Mouse (Mus musculus) MEL (cell line): ENCODE results near the gene Mgat4b. TPM values are rescaled to one million over a fixed set of nuclear protein-coding genes. Genes with fewer than 3 reads are reported as not detected.
A peak's percentile ranks its signal among the peaks of the same experiment; 100 is the strongest.

Source experiments
- DNase-seq: peaks from one replicate; pipeline ENCODE4 v3.0.0; 2011; ENCODE audit warnings: low read depth, low spot score
- H3K27ac ChIP-seq: 2 replicates; pipeline ENCODE4 v1.5.1; 2012; ENCODE audit warnings: low read depth, mild to moderate bottlenecking, control low read depth, low read length, moderate library complexity; ENCODE audit not compliant: control insufficient read depth
- H3K27me3 ChIP-seq, 2 experiments: fragments of 150-350 bp in 1 of 2; sonication (generic) in 1 of 2; 2 replicates each; pipeline ENCODE4 v1.6.1; 2012; ENCODE audit warnings: low read length in 2 of 2, mild to moderate bottlenecking in 2 of 2, improper control_type of control experiment in 1 of 2, moderate library complexity in 1 of 2; ENCODE audit not compliant: insufficient read depth in 2 of 2, control insufficient read depth in 1 of 2
- H3K36me3 ChIP-seq, 2 experiments: 2 replicates each; pipeline ENCODE4 v1.6.1; 2012 to 2014; ENCODE audit warnings: low read length in 2 of 2, improper control_type of control experiment in 1 of 2, inconsistent platforms in 1 of 2, mild to moderate bottlenecking in 1 of 2; ENCODE audit not compliant: insufficient read depth in 2 of 2, control insufficient read depth in 1 of 2
- H3K4me1 ChIP-seq, 2 experiments: fragments of 150-350 bp in 1 of 2; sonication (generic) in 1 of 2; 2 replicates each; pipeline ENCODE4 v1.6.1; 2012; ENCODE audit warnings: low read length in 2 of 2, improper control_type of control experiment in 1 of 2, mild to moderate bottlenecking in 1 of 2; ENCODE audit not compliant: insufficient read depth in 2 of 2, control insufficient read depth in 1 of 2
- H3K4me3 ChIP-seq, 2 experiments: fragments of 150-350 bp in 1 of 2; sonication (generic) in 1 of 2; 2 replicates each; pipeline ENCODE4 v1.5.1; 2012; ENCODE audit warnings: low read depth in 2 of 2, low read length in 2 of 2, mild to moderate bottlenecking in 2 of 2, moderate library complexity in 2 of 2, control low read depth in 1 of 2, improper control_type of control experiment in 1 of 2; ENCODE audit not compliant: control insufficient read depth in 1 of 2, insufficient read depth in 1 of 2
- H3K79me2 ChIP-seq: 2 replicates; pipeline ENCODE4 v1.6.1; 2012; ENCODE audit warnings: mild to moderate bottlenecking, low read length, moderate library complexity; ENCODE audit not compliant: control insufficient read depth, poor library complexity, insufficient read depth
- H3K9ac ChIP-seq: 2 replicates; pipeline ENCODE4 v1.6.1; 2012; ENCODE audit warnings: low read depth, mild to moderate bottlenecking, control low read depth, low read length, moderate library complexity; ENCODE audit not compliant: control insufficient read depth, poor library complexity, severe bottlenecking
- H3K9me3 ChIP-seq: fragments of 150-350 bp; sonication (generic); replicated peaks from 2 replicates; pipeline ENCODE4 v1.6.1; 2012; ENCODE audit warnings: mild to moderate bottlenecking, low read length, improper control_type of control experiment, moderate library complexity; ENCODE audit not compliant: insufficient read depth
- CHD1 ChIP-seq: IDR thresholded peaks from 2 replicates; pipeline ENCODE4 v1.6.1; 2012; ENCODE audit warnings: low read depth, mild to moderate bottlenecking, inconsistent platforms, low read length, improper control_type of control experiment
- CTCF ChIP-seq, 3 experiments: IDR thresholded peaks in 2 of 3; conservative IDR thresholded peaks in 1 of 3; 2 replicates each; pipeline ENCODE4 v1.5.1; 2011 to 2012; ENCODE audit warnings: low read length in 3 of 3, low read depth in 2 of 3, mild to moderate bottlenecking in 2 of 3, improper control_type of control experiment in 1 of 3, inconsistent platforms in 1 of 3, mixed read lengths in 1 of 3, moderate library complexity in 1 of 3; ENCODE audit not compliant: control insufficient read depth in 1 of 3, insufficient read depth in 1 of 3, poor library complexity in 1 of 3, severe bottlenecking in 1 of 3
- E2F4 ChIP-seq: IDR thresholded peaks from 2 replicates; pipeline ENCODE4 v1.6.1; 2011; ENCODE audit warnings: low read depth, low read length, improper control_type of control experiment, borderline replicate concordance
- ELF1 ChIP-seq: IDR thresholded peaks from 2 replicates; pipeline ENCODE4 v1.6.1; 2014; ENCODE audit warnings: low read depth, mild to moderate bottlenecking, inconsistent platforms, low read length, improper control_type of control experiment, moderate library complexity
- EP300 ChIP-seq, 2 experiments: IDR thresholded peaks; 2 replicates each; pipeline ENCODE4 v1.6.1; 2011; ENCODE audit warnings: improper control_type of control experiment in 2 of 2, low read length in 2 of 2, low read depth in 1 of 2, mild to moderate bottlenecking in 1 of 2
- ETS1 ChIP-seq: IDR thresholded peaks from 2 replicates; pipeline ENCODE4 v1.6.1; 2012; ENCODE audit warnings: low read depth, mild to moderate bottlenecking, inconsistent platforms, low read length, improper control_type of control experiment, moderate library complexity
- GATA1 ChIP-seq: IDR thresholded peaks from 2 replicates; pipeline ENCODE4 v1.6.1; 2011; ENCODE audit warnings: low read depth, low read length, improper control_type of control experiment
- HCFC1 ChIP-seq: IDR thresholded peaks from 2 replicates; pipeline ENCODE4 v1.6.1; 2012; ENCODE audit warnings: low read depth, mild to moderate bottlenecking, inconsistent platforms, low read length, improper control_type of control experiment, moderate library complexity
- KAT2A ChIP-seq: conservative IDR thresholded peaks from 2 replicates; pipeline ENCODE4 v1.6.1; 2012; ENCODE audit warnings: low read depth, low read length, improper control_type of control experiment, inconsistent platforms
- MAFK ChIP-seq: IDR thresholded peaks from 2 replicates; pipeline ENCODE4 v1.6.1; 2011; ENCODE audit warnings: low read depth, mild to moderate bottlenecking, low read length, improper control_type of control experiment, borderline replicate concordance
- MAX ChIP-seq: IDR thresholded peaks from 2 replicates; pipeline ENCODE4 v1.6.1; 2011; ENCODE audit warnings: low read length, improper control_type of control experiment
- MEF2A ChIP-seq: IDR thresholded peaks from 2 replicates; pipeline ENCODE4 v1.6.1; 2014; ENCODE audit warnings: low read depth, mild to moderate bottlenecking, inconsistent platforms, low read length, improper control_type of control experiment; ENCODE audit not compliant: poor library complexity, insufficient replicate concordance, severe bottlenecking; ENCODE audit errors: extremely low read depth
- MYB ChIP-seq: IDR thresholded peaks from 2 replicates; pipeline ENCODE4 v1.6.1; 2011; ENCODE audit warnings: mild to moderate bottlenecking, low read depth, low read length, improper control_type of control experiment
- MYC ChIP-seq: IDR thresholded peaks from 2 replicates; pipeline ENCODE4 v1.6.1; 2011; ENCODE audit warnings: low read depth, mild to moderate bottlenecking, low read length, improper control_type of control experiment, moderate library complexity
- NELFE ChIP-seq: IDR thresholded peaks from 2 replicates; pipeline ENCODE4 v1.6.1; 2011; ENCODE audit warnings: low read depth, low read length, improper control_type of control experiment
- NRF1 ChIP-seq: IDR thresholded peaks from 2 replicates; pipeline ENCODE4 v1.6.1; 2014; ENCODE audit warnings: low read depth, mild to moderate bottlenecking, inconsistent platforms, low read length, improper control_type of control experiment, moderate library complexity; ENCODE audit not compliant: poor library complexity, insufficient read depth, severe bottlenecking
- POLR2A ChIP-seq, 2 experiments: IDR thresholded peaks; 2 replicates each; pipeline ENCODE4 v1.6.1; 2011 to 2012; ENCODE audit warnings: low read length in 2 of 2, mild to moderate bottlenecking in 2 of 2, control low read depth in 1 of 2, improper control_type of control experiment in 1 of 2, low read depth in 1 of 2, moderate library complexity in 1 of 2; ENCODE audit not compliant: control insufficient read depth in 1 of 2, insufficient read depth in 1 of 2, poor library complexity in 1 of 2
- POLR2AphosphoS2 ChIP-seq: IDR thresholded peaks from 2 replicates; pipeline ENCODE4 v1.6.1; 2011; ENCODE audit warnings: low read length, improper control_type of control experiment
- POLR2AphosphoS5 ChIP-seq: IDR thresholded peaks from 2 replicates; pipeline ENCODE4 v1.6.1; 2012; ENCODE audit warnings: low read depth, borderline replicate concordance, mild to moderate bottlenecking, inconsistent platforms, low read length, moderate library complexity, mixed read lengths
- RAD21 ChIP-seq: IDR thresholded peaks from 2 replicates; pipeline ENCODE4 v1.6.1; 2011; ENCODE audit warnings: mild to moderate bottlenecking, low read depth, low read length, improper control_type of control experiment
- RCOR1 ChIP-seq: IDR thresholded peaks from 2 replicates; pipeline ENCODE4 v1.6.1; 2012; ENCODE audit warnings: low read depth, mild to moderate bottlenecking, inconsistent platforms, low read length, improper control_type of control experiment
- SMC3 ChIP-seq: IDR thresholded peaks from 2 replicates; pipeline ENCODE4 v1.6.1; 2011; ENCODE audit warnings: low read depth, low read length, improper control_type of control experiment
- TAL1 ChIP-seq: IDR thresholded peaks from 2 replicates; pipeline ENCODE4 v1.6.1; 2012; ENCODE audit warnings: mild to moderate bottlenecking, inconsistent platforms, low read length, moderate library complexity, mixed read lengths
- TCF12 ChIP-seq: IDR thresholded peaks from 2 replicates; pipeline ENCODE4 v1.6.1; 2014; ENCODE audit warnings: low read depth, mild to moderate bottlenecking, inconsistent platforms, low read length, improper control_type of control experiment, moderate library complexity
- UBTF ChIP-seq: IDR thresholded peaks from 2 replicates; pipeline ENCODE4 v1.6.1; 2012; ENCODE audit warnings: low read depth, mild to moderate bottlenecking, inconsistent platforms, low read length, improper control_type of control experiment, moderate library complexity, borderline replicate concordance; ENCODE audit not compliant: insufficient read depth
- USF2 ChIP-seq, 2 experiments: IDR thresholded peaks; 2 replicates each; pipeline ENCODE4 v1.6.1; 2011 to 2012; ENCODE audit warnings: improper control_type of control experiment in 2 of 2, low read length in 2 of 2, borderline replicate concordance in 1 of 2, inconsistent platforms in 1 of 2, low read depth in 1 of 2, mild to moderate bottlenecking in 1 of 2; ENCODE audit not compliant: insufficient read depth in 1 of 2
- ZKSCAN1 ChIP-seq: IDR thresholded peaks from 2 replicates; pipeline ENCODE4 v1.6.1; 2012; ENCODE audit warnings: low read depth, mild to moderate bottlenecking, inconsistent platforms, low read length, improper control_type of control experiment, moderate library complexity
- ZMIZ1 ChIP-seq: IDR thresholded peaks from 2 replicates; pipeline ENCODE4 v1.6.1; 2012; ENCODE audit warnings: low read depth, mild to moderate bottlenecking, inconsistent platforms, low read length, improper control_type of control experiment, moderate library complexity
- ZNF384 ChIP-seq: IDR thresholded peaks from 2 replicates; pipeline ENCODE4 v1.6.1; 2012; ENCODE audit warnings: low read depth, mild to moderate bottlenecking, inconsistent platforms, low read length, improper control_type of control experiment
- polyA plus RNA-seq, 2 experiments: library from polyadenylated mRNA; stranded (reverse) in 1 of 2; unstranded in 1 of 2; fragments of >175 nt in 1 of 2; fragments of >200 nt in 1 of 2; gene quantifications; 2 replicates each; pipeline versions ENCODE4 v1.2.1 to v1.2.4; 2012; ENCODE audit warnings: low replicate concordance in 2 of 2, low read depth in 1 of 2; ENCODE audit not compliant: insufficient read length in 2 of 2, insufficient read depth in 1 of 2, missing spikeins in 1 of 2
- total RNA-seq: library from RNA; depleted of rRNA; stranded (reverse); fragments of 300-350 nt; gene quantifications from 2 replicates; pipeline ENCODE4 v1.2.3, GENCODE M21; 2012

Mgat4b gene
- total and polyA plus RNA-seq, 3 experiments = 33.7 to 69.4 TPM; not detected in 1

DNA sequence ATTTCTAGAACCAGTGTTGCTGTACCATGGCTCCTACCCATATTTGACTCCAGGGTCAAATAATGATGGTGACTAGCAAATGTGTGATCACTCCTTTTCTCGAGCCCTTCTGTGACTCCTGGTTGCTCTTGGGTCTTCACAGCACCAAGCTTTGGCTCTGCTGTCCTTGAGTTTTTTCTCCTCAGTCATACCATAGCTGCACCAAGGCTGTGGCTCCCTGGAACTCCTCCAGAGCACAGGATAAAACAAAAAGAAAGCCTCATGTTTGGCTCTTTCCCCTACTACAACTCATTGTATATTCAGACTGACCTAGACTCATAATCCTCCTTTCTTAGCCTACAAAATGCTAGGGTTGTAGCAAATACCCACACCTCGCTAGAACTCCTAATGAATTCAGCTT is 62.1 kb downstream of the Mgat4b start:
- Histone ChIP-seq H3K4me1 (peaks cover 15 to 17% of the 10 kb centered on the region in 2 experiments), H3K4me3 (no peak overlapping the region), H3K79me2 (peaks cover 3% of the 10 kb centered on the region; the same call in 1 of the 2 replicates), H3K27me3 (no peaks in the 10 kb centered on the region), H3K9ac (no peak overlapping the region), H3K27ac (no peak overlapping the region), H3K9me3 (no peaks in the 10 kb centered on the region), H3K36me3 (peaks cover 1 to 23% of the 10 kb centered on the region in 2 experiments; a peak in 3 of 4 replicates)
- DNase-seq = no peak
- TF ChIP-seq EP300 (IDR thresholded peaks at IDR 0.05; ENCODE audit: low read depth in 1 of 2, low read length in 2 of 2) (no peak), MAX (no peak), KAT2A (no peak), E2F4 (no peak), MAFK (no peak), MYC (no peak), ZNF384 (no peak), ELF1 (no peak), NRF1 (no peak), ZMIZ1 (no peak), GATA1 (no peak)

DNA sequence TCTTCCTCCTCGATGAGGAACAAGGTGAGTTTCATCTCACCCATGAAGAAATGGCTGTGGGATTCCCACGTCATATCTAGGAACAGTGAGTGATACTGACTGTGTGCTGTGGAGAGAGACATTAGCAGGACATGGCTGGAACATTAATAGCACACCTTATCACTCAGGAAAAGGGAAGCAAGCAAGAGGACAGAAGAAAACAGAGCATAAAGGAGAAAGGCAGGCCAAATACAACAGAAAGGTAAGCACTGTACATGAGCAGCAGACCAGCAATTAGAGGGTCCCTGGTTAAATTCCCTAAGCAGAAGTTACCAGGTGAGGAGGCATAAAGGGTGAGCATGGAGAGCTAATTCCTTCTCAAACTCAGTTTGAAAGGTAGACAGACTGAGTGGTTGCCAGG is 64.4 kb downstream of the Mgat4b start:
- DNase-seq = peak; percentile 51
- Histone ChIP-seq H3K36me3 (peaks cover 1 to 26% of the 10 kb centered on the region in 2 experiments; a peak in 2 of 4 replicates), H3K9ac (no peak overlapping the region), H3K4me1 (peaks cover 17% of the 10 kb centered on the region in 2 experiments), H3K9me3 (no peaks in the 10 kb centered on the region), H3K27ac (peak overlapping the region; percentile 13; the same call in 1 of the 2 replicates), H3K79me2 (peaks cover 7% of the 10 kb centered on the region), H3K4me3 (no peak overlapping the region), H3K27me3 (no peaks in the 10 kb centered on the region)
- no peak for TF ChIP-seq MAFK
- no peak for TF ChIP-seq NELFE
- no peak for TF ChIP-seq CHD1
- no peak for TF ChIP-seq HCFC1
- no peak for TF ChIP-seq ZNF384
- TF ChIP-seq TCF12 = no peak
- no peak for TF ChIP-seq MYB
- no peak for TF ChIP-seq MAX
- TF ChIP-seq SMC3 = no peak
- no peak for TF ChIP-seq ELF1
- no peak for TF ChIP-seq RAD21
- 0 out of 2 replicates have a peak, but pooled peaks have one; percentile 12 for TF ChIP-seq ETS1
- no peak for TF ChIP-seq CTCF (IDR thresholded peaks at IDR 0.05 in 2 of 3, conservative IDR thresholded peaks at IDR 0.05 in 1 of 3; ENCODE audit: control insufficient read depth in 1 of 3, insufficient read depth in 1 of 3, low read depth in 2 of 3, low read length in 3 of 3, poor library complexity in 1 of 3, severe bottlenecking in 1 of 3)
- no peak for TF ChIP-seq MYC
- no peak for TF ChIP-seq ZMIZ1
- TF ChIP-seq POLR2A (IDR thresholded peaks at IDR 0.05; ENCODE audit: control insufficient read depth in 1 of 2, insufficient read depth in 1 of 2, low read depth in 1 of 2, low read length in 2 of 2, poor library complexity in 1 of 2) = no peak
- TF ChIP-seq KAT2A = no peak
- TF ChIP-seq POLR2AphosphoS5 = no peak
- TF ChIP-seq GATA1 = peak; percentile 43; the same call in 1 of the 2 replicates
- no peak for TF ChIP-seq USF2 (IDR thresholded peaks at IDR 0.05; ENCODE audit: borderline replicate concordance in 1 of 2, insufficient read depth in 1 of 2, low read depth in 1 of 2, low read length in 2 of 2)
- TF ChIP-seq MEF2A = no peak
- TF ChIP-seq ZKSCAN1 = peak; percentile 62; the same call in 1 of the 2 replicates
- TF ChIP-seq RCOR1 = peak; percentile 45; the same call in 1 of the 2 replicates
- TF ChIP-seq EP300 (IDR thresholded peaks at IDR 0.05; ENCODE audit: low read depth in 1 of 2, low read length in 2 of 2) = peak; percentile 10 to 20; a peak in 1 of 4 replicates
- TF ChIP-seq UBTF = no peak
- no peak for TF ChIP-seq E2F4
- no peak for TF ChIP-seq POLR2AphosphoS2
- TF ChIP-seq TAL1 = no peak
